Mouse (Mus musculus): ENCODE results near the gene Nlrp4c. TPM values are rescaled to one million over a fixed set of nuclear protein-coding genes. Genes with fewer than 3 reads are reported as not detected.

Nlrp4c gene
- polyA plus RNA-seq, 1 experiment from 2014 or later: not detected

GRCm38 (mm10) chr7:6139295-6139694, 94.3 kb downstream of the Nlrp4c start:
- Histone ChIP-seq H3K27me3 (ENCODE audit: control insufficient read depth, insufficient read depth, low read length) (no peaks in the 10 kb centered on the region), H3K9me3 (ENCODE audit: control insufficient read depth, low read length) (no peaks in the 10 kb centered on the region), H3K4me1 (ENCODE audit: control insufficient read depth, insufficient read depth, low read length) (no peaks in the 10 kb centered on the region), H3K4me2 (replicated peaks; ENCODE audit: low read depth, low read length) (no peak overlapping the region), H3K9ac (ENCODE audit: low read depth, low read length) (no peak overlapping the region), H3K27ac (ENCODE audit: low read depth, low read length) (no peak overlapping the region), H3K36me3 (ENCODE audit: control insufficient read depth, insufficient read depth, low read length) (peaks cover 25% of the 10 kb centered on the region), H3K4me3 (ENCODE audit: low read length) (no peak overlapping the region)
- 75% methylated on average over 3 of the region's 3 CpGs for WGBS
- ATAC-seq (ENCODE audit: low FRiP score, low TSS enrichment): no peak

- H3K4me2 ChIP-seq (replicated peaks; ENCODE audit: low read depth, low read length): no peak overlapping the region
- H3K4me3 ChIP-seq (ENCODE audit: low read length): no peak overlapping the region
- H3K27ac ChIP-seq (ENCODE audit: low read depth, low read length): no peak overlapping the region
- no peaks in the 10 kb centered on the region for H3K9me3 ChIP-seq (ENCODE audit: control insufficient read depth, low read length)
- peaks cover 17% of the 10 kb centered on the region; the same call in 1 of the 2 replicates for H3K36me3 ChIP-seq (ENCODE audit: control insufficient read depth, insufficient read depth, low read length)
- peaks cover 8% of the 10 kb centered on the region; the same call in 1 of the 2 replicates for H3K4me1 ChIP-seq (ENCODE audit: control insufficient read depth, insufficient read depth, low read length)
- 83% methylated on average over 2 of the region's 2 CpGs for WGBS
- no peaks in the 10 kb centered on the region for H3K27me3 ChIP-seq (ENCODE audit: control insufficient read depth, insufficient read depth, low read length)
- no peak overlapping the region for H3K9ac ChIP-seq (ENCODE audit: low read depth, low read length)
- ATAC-seq (ENCODE audit: low FRiP score, low TSS enrichment): no peak
Observed at GRCm38 (mm10) chr7:6143991-6144531, 99.1 kb downstream of the Nlrp4c start.

- Histone ChIP-seq H3K9ac (ENCODE audit: low read depth, low read length) (no peak overlapping the region), H3K4me3 (ENCODE audit: low read length) (no peak overlapping the region), H3K4me1 (ENCODE audit: control insufficient read depth, insufficient read depth, low read length) (peaks cover 8% of the 10 kb centered on the region; the same call in 1 of the 2 replicates), H3K27ac (ENCODE audit: low read depth, low read length) (no peak overlapping the region), H3K36me3 (ENCODE audit: control insufficient read depth, insufficient read depth, low read length) (peaks cover 9% of the 10 kb centered on the region; the same call in 1 of the 2 replicates), H3K9me3 (ENCODE audit: control insufficient read depth, low read length) (no peaks in the 10 kb centered on the region), H3K4me2 (replicated peaks; ENCODE audit: low read depth, low read length) (no peak overlapping the region), H3K27me3 (ENCODE audit: control insufficient read depth, insufficient read depth, low read length) (no peaks in the 10 kb centered on the region)
- 80% methylated on average over 8 of the region's 8 CpGs for WGBS
- no peak for ATAC-seq (ENCODE audit: low FRiP score, low TSS enrichment)
Observed at GRCm38 (mm10) chr7:6145423-6146188, 100.6 kb downstream of the Nlrp4c start.

- H3K9me3 ChIP-seq (ENCODE audit: control insufficient read depth, low read length): no peaks in the 10 kb centered on the region
- 82% methylated on average over 7 of the region's 7 CpGs for WGBS
- ATAC-seq (ENCODE audit: low FRiP score, low TSS enrichment): no peak
- H3K4me2 ChIP-seq (replicated peaks; ENCODE audit: low read depth, low read length): no peak overlapping the region
- H3K9ac ChIP-seq (ENCODE audit: low read depth, low read length): no peak overlapping the region
- H3K27me3 ChIP-seq (ENCODE audit: control insufficient read depth, insufficient read depth, low read length): no peaks in the 10 kb centered on the region
- H3K4me1 ChIP-seq (ENCODE audit: control insufficient read depth, insufficient read depth, low read length): peaks cover 8% of the 10 kb centered on the region; the same call in 1 of the 2 replicates
- no peak overlapping the region for H3K27ac ChIP-seq (ENCODE audit: low read depth, low read length)
- H3K36me3 ChIP-seq (ENCODE audit: control insufficient read depth, insufficient read depth, low read length): peaks cover 4% of the 10 kb centered on the region; the same call in 1 of the 2 replicates
- no peak overlapping the region for H3K4me3 ChIP-seq (ENCODE audit: low read length)
Observed at GRCm38 (mm10) chr7:6146194-6146981, 101.4 kb downstream of the Nlrp4c start.

- H3K4me2 ChIP-seq (replicated peaks; ENCODE audit: low read depth, low read length): no peak overlapping the region
- no peak for ATAC-seq (ENCODE audit: low FRiP score, low TSS enrichment)
- no peaks in the 10 kb centered on the region; the same call in 1 of the 2 replicates for H3K36me3 ChIP-seq (ENCODE audit: control insufficient read depth, insufficient read depth, low read length)
- 63% methylated on average over 2 of the region's 2 CpGs for WGBS
- no peaks in the 10 kb centered on the region for H3K27me3 ChIP-seq (ENCODE audit: control insufficient read depth, insufficient read depth, low read length)
- no peak overlapping the region for H3K27ac ChIP-seq (ENCODE audit: low read depth, low read length)
- H3K9me3 ChIP-seq (ENCODE audit: control insufficient read depth, low read length): no peaks in the 10 kb centered on the region
- no peak overlapping the region for H3K4me3 ChIP-seq (ENCODE audit: low read length)
- H3K9ac ChIP-seq (ENCODE audit: low read depth, low read length): no peak overlapping the region
- peaks cover 8% of the 10 kb centered on the region; the same call in 1 of the 2 replicates for H3K4me1 ChIP-seq (ENCODE audit: control insufficient read depth, insufficient read depth, low read length)
Observed at GRCm38 (mm10) chr7:6146982-6147325, 102.0 kb downstream of the Nlrp4c start.

GRCm38 (mm10) chr7:6147688-6148087, 102.7 kb downstream of the Nlrp4c start:
- Histone ChIP-seq H3K4me1 (ENCODE audit: control insufficient read depth, insufficient read depth, low read length) (peaks cover 8% of the 10 kb centered on the region; the same call in 1 of the 2 replicates), H3K27ac (ENCODE audit: low read depth, low read length) (no peak overlapping the region), H3K4me2 (replicated peaks; ENCODE audit: low read depth, low read length) (no peak overlapping the region), H3K27me3 (ENCODE audit: control insufficient read depth, insufficient read depth, low read length) (no peaks in the 10 kb centered on the region), H3K4me3 (ENCODE audit: low read length) (no peak overlapping the region), H3K9ac (ENCODE audit: low read depth, low read length) (no peak overlapping the region), H3K9me3 (ENCODE audit: control insufficient read depth, low read length) (no peaks in the 10 kb centered on the region), H3K36me3 (ENCODE audit: control insufficient read depth, insufficient read depth, low read length) (no peaks in the 10 kb centered on the region; the same call in 1 of the 2 replicates)
- WGBS: 77% methylated on average over 5 of the region's 5 CpGs
- ATAC-seq (ENCODE audit: low FRiP score, low TSS enrichment): no peak

GRCm38 (mm10) chr7:6151266-6151665, 106.3 kb downstream of the Nlrp4c start:
- no peak for ATAC-seq (ENCODE audit: low FRiP score, low TSS enrichment)
- Histone ChIP-seq H3K4me2 (replicated peaks; ENCODE audit: low read depth, low read length) (no peak overlapping the region), H3K27ac (ENCODE audit: low read depth, low read length) (no peak overlapping the region), H3K4me1 (ENCODE audit: control insufficient read depth, insufficient read depth, low read length) (peaks cover 11% of the 10 kb centered on the region), H3K36me3 (ENCODE audit: control insufficient read depth, insufficient read depth, low read length) (no peaks in the 10 kb centered on the region), H3K9me3 (ENCODE audit: control insufficient read depth, low read length) (no peaks in the 10 kb centered on the region), H3K9ac (ENCODE audit: low read depth, low read length) (no peak overlapping the region), H3K4me3 (ENCODE audit: low read length) (no peak overlapping the region), H3K27me3 (ENCODE audit: control insufficient read depth, insufficient read depth, low read length) (no peaks in the 10 kb centered on the region)
- 88% methylated on average over 1 of the region's 1 CpGs for WGBS

GRCm38 (mm10) chr7:6152036-6152435, 107.1 kb downstream of the Nlrp4c start:
- Histone ChIP-seq H3K9me3 (ENCODE audit: control insufficient read depth, low read length) (no peaks in the 10 kb centered on the region), H3K27ac (ENCODE audit: low read depth, low read length) (no peak overlapping the region), H3K4me2 (replicated peaks; ENCODE audit: low read depth, low read length) (no peak overlapping the region), H3K9ac (ENCODE audit: low read depth, low read length) (no peak overlapping the region), H3K36me3 (ENCODE audit: control insufficient read depth, insufficient read depth, low read length) (no peaks in the 10 kb centered on the region), H3K4me1 (ENCODE audit: control insufficient read depth, insufficient read depth, low read length) (peaks cover 16% of the 10 kb centered on the region), H3K27me3 (ENCODE audit: control insufficient read depth, insufficient read depth, low read length) (no peaks in the 10 kb centered on the region), H3K4me3 (ENCODE audit: low read length) (no peak overlapping the region)
- ATAC-seq (ENCODE audit: low FRiP score, low TSS enrichment): no peak
- 92% methylated on average over 3 of the region's 3 CpGs for WGBS

GRCm38 (mm10) chr7:6153131-6153530, 108.2 kb downstream of the Nlrp4c start:
- ATAC-seq (ENCODE audit: low FRiP score, low TSS enrichment): no peak
- Histone ChIP-seq H3K27me3 (ENCODE audit: control insufficient read depth, insufficient read depth, low read length) (no peaks in the 10 kb centered on the region), H3K4me2 (replicated peaks; ENCODE audit: low read depth, low read length) (no peak overlapping the region), H3K4me3 (ENCODE audit: low read length) (no peak overlapping the region), H3K9ac (ENCODE audit: low read depth, low read length) (no peak overlapping the region), H3K36me3 (ENCODE audit: control insufficient read depth, insufficient read depth, low read length) (no peaks in the 10 kb centered on the region), H3K4me1 (ENCODE audit: control insufficient read depth, insufficient read depth, low read length) (peaks cover 22% of the 10 kb centered on the region), H3K27ac (ENCODE audit: low read depth, low read length) (no peak overlapping the region), H3K9me3 (ENCODE audit: control insufficient read depth, low read length) (no peaks in the 10 kb centered on the region)
- WGBS: 89% methylated on average over 3 of the region's 3 CpGs

Data from kidney, embryonic 14.5 days (tissue).